Mouse (Mus musculus) splenic B cell, adult 2 months (primary cell): Measurements from ENCODE around the gene Ccnl1.

ENCODE experiments used
- DNase-seq: peaks from one replicate; pipeline ENCODE4 v3.0.0-alpha.2; 2011; ENCODE audit warnings: low read depth, low spot score
- H3K27me3 ChIP-seq: 2 replicates; pipeline ENCODE4 v1.6.1; 2012; ENCODE audit warnings: mild to moderate bottlenecking, low read length, moderate library complexity, mixed read lengths; ENCODE audit not compliant: control insufficient read depth, poor library complexity, insufficient read depth, severe bottlenecking
- H3K36me3 ChIP-seq: 2 replicates; pipeline ENCODE4 v1.6.1; 2012; ENCODE audit warnings: mild to moderate bottlenecking, low read length, moderate library complexity, mixed read lengths; ENCODE audit not compliant: control insufficient read depth, poor library complexity, insufficient read depth, severe bottlenecking

Ccnl1 gene

DNA sequence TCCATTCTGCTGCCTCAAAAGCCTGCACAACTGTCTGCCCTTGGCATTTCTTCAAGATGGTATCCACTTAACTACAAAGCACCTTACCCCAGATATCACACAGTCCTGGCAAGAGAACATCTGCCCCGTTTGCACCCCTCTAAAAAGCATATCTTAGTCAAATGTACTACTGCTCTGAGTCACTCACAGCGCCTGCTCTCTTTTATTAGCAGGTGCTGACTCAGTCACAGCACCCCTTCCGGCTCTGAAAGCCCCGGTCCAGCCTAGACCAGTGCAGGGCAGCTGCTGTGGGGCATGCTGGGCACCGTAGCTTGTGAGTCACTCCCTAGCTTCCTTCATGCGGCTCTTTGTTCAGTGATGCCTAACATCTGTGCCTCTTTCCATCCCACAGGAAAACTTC lies 35.6 kb downstream of the Ccnl1 start:
- DNase-seq: no peak
- H3K36me3 ChIP-seq: no peaks in the 10 kb centered on the region
- no peaks in the 10 kb centered on the region for H3K27me3 ChIP-seq

- no peak for DNase-seq
- H3K27me3 ChIP-seq: no peaks in the 10 kb centered on the region
- no peaks in the 10 kb centered on the region for H3K36me3 ChIP-seq
Measured at GRCm38 (mm10) chr3:65921671-65922070, 36.4 kb downstream of the Ccnl1 start.

DNA sequence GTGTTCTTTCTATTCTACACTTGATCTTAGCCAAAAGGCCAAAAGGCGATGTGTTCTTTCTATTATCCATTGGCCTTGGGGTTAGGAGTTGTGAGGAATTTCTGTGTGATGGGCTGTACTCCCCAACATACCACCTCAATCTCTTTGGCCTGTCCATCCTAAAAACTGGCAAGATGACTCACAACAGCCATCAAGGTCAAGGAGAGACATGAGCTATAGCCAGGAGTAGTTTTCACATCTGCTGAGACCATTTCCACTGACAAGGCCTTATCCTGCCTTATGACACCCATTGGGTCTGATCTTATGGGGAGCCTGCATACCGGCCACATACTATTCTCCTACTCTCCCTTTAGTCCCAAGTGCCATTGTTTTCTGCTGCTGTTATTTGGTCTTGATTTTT lies 39.0 kb downstream of the Ccnl1 start:
- DNase-seq: no peak
- Histone ChIP-seq H3K36me3 (no peaks in the 10 kb centered on the region), H3K27me3 (no peaks in the 10 kb centered on the region)

DNA sequence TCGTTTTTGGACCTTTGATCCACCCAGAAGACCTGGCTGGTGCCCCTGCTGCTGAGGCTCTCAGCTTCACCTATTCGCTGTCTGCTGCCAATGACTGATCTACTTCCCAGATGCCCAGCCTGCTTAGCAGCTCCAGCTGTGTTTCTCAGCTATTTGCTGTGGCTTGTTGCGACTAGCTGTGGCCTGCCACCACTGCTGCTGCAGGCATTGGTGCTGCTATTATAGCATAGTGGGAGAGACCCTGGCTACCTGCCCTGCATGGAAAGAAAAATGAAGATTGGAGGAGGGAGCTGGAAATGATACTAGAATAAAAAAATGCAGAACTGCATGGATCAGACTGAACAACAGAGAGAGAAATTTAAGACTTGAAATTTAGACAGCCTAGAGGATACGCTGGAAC lies 45.1 kb downstream of the Ccnl1 start:
- DNase-seq: no peak
- Histone ChIP-seq H3K27me3 (no peaks in the 10 kb centered on the region), H3K36me3 (no peaks in the 10 kb centered on the region)

DNA sequence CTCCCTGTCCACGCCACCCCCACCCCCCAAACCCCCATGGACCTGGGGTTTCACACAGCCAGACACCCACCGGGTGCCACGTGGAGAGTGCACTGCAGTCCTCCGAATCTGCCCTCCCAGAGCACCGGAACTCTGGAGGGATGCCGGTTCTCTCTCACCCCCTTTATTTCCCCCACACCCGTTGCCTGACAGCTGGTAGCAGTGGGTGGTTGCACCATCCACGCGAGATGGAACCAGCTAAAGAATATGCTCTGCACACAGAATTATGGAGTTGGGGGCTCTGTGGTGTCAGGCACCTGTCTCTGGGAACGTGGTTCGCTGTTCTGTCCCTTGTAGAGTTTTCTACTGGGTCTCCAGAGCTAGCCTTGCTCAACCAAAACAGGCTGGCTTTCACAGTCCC lies 45.8 kb downstream of the Ccnl1 start:
- H3K36me3 ChIP-seq: no peaks in the 10 kb centered on the region
- no peak for DNase-seq
- H3K27me3 ChIP-seq: no peaks in the 10 kb centered on the region

GRCm38 (mm10) chr3:65911265-65911664 lies 46.8 kb downstream of the Ccnl1 start:
- DNase-seq: no peak
- Histone ChIP-seq H3K36me3 (no peaks in the 10 kb centered on the region), H3K27me3 (no peaks in the 10 kb centered on the region)

DNA sequence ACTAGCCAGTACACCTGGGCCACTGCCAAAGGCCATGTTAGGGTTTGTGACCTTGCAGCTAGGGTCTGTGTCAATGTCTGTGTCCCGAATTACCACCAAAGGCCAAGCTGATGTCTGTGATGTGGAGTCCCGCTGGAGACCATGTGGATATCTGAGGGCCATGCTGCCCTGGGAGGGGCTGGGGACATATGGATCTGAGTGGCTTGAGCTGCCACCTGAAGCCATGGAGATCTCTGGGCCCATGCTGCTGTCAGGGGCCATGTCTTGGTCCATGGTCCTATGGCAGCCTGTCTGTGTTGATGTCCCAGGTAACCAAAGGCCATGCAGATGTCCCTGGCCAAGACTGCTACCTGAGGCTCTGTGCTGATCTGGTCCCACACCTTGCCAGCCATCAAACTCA lies 48.6 kb downstream of the Ccnl1 start:
- Histone ChIP-seq H3K27me3 (no peaks in the 10 kb centered on the region), H3K36me3 (no peaks in the 10 kb centered on the region)
- no peak for DNase-seq

DNA sequence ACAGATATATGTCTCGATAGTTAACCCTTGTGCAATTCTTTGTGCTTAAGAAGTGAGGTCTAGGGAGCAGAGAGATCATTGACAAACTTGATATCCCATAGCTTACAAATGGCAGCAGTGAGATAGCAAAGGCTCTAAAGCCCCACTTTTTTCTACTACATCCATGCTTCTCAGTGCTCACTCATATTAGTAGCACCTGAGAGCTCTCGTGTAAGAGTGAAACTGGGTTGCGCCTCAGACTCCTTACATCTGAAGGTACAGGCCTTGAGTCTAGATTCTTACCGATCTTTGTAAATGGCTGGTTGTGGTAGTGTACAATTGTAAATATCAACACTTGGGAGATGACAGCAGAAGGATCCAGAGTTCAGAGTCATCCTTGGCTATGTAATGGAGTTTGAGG lies 50.5 kb downstream of the Ccnl1 start:
- Histone ChIP-seq H3K27me3 (no peaks in the 10 kb centered on the region), H3K36me3 (no peaks in the 10 kb centered on the region)
- DNase-seq: no peak

DNA sequence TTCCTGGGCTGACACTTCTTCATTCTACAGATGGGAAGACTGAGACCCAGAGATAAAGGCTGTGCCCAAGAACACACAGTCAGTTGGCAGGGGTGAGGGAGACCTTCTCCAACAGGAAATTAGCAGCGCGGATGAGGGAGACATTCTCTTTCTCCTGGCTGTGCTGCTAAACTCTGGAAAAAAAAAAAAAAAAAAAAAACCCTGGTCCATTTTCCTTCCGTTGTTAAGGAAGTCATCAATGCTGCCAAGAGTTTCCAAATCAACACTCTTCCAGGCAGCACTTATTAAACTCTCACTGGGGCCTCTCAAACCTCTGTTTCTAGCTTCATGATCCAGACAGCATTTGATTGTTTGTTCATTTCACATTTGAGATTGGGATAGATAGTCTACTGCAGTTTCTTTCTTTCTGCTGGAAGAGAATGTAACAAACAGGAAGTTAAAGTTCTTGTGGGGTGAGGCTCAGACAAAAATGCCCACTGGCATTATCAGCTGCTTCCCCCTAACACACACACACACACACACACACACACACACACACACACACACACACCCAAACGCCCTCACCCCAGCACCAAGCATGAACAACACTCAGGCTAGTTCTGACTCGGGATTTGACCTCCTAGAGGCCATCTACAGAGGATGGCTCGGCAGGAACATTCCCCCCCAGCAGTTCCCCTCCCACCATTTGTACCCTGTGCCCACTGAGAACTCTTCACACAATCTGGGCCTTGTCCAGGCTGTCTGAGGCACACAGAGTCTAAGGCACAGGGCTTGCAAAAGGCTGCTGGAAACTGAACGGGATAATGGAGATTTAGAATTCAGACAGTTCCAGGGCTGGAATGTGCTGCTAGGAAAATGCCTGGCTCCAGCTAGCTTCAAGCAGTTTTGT lies 52.5 kb downstream of the Ccnl1 start:
- no peaks in the 10 kb centered on the region for H3K36me3 ChIP-seq
- no peak for DNase-seq
- no peaks in the 10 kb centered on the region for H3K27me3 ChIP-seq

- no peak for DNase-seq
- no peaks in the 10 kb centered on the region for H3K27me3 ChIP-seq
- no peaks in the 10 kb centered on the region for H3K36me3 ChIP-seq
Measured at GRCm38 (mm10) chr3:65904711-65905110, 53.3 kb downstream of the Ccnl1 start.

- no peaks in the 10 kb centered on the region for H3K36me3 ChIP-seq
- H3K27me3 ChIP-seq: no peaks in the 10 kb centered on the region
- no peak for DNase-seq
Measured at GRCm38 (mm10) chr3:65904106-65904505, 53.9 kb downstream of the Ccnl1 start.

GRCm38 (mm10) chr3:65898598-65899278 lies 59.3 kb downstream of the Ccnl1 start:
- Histone ChIP-seq H3K27me3 (no peaks in the 10 kb centered on the region), H3K36me3 (no peaks in the 10 kb centered on the region)
- DNase-seq: no peak

DNA sequence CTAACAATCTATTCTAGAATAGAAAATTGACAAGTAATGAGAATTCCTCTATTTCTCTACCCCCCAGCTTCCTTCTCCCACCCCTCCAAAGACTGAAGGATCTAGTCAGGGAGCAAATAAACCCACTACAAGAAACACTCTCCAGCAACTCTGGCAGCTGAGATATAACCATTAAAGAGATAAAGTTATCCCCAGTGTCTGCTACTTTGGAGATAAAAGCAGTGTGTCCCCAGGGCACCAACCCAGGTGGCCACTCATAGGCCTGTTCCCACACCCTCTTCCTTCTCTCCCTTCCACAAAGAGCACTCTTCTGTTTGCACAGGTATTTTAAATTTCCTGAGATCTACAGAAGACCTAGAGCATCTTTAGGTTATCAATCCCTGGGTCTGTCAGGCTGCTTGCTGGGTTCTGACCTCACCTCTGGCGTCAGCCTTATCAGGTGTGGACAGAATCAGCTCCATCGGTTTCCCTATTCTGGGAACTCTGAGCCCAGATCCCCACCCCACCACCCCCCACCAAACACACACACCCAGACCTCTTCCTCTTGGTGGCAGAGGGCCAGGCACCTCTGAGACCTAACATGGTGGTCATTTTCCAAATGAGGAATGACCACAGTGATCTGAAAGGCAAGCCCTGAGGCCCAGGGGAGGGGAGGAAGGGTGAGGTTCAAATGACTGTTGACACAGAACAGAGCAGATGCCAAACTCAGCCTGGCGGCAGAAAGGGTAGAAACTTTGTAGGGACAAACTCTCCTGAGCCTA lies 60.6 kb downstream of the Ccnl1 start:
- DNase-seq: no peak
- no peaks in the 10 kb centered on the region for H3K36me3 ChIP-seq
- H3K27me3 ChIP-seq: no peaks in the 10 kb centered on the region
